Comparison of ENCODE assay signal across 19 mouse cellular contexts in the genomic region with DNA sequence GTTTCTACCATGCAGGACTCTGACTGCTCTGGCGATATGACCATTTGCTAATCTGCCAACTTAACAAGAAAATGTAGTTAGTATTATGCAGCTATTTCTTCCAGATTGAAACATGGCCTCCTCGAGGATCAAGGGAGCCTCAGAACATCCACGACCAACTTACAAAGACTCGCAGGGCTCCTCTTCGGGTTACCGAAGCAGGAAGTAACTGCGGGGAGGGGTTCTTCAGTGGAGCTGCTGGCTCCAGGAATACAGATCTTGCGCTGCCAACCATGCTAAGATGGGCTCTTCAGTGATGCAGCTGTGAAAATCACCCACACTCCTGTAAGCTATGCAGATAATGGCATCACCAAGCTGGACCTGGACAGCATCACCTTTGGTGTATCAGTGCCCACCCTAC.
"Had no signal": no experiment of that assay in that cellular context is flagged by ENCODE, and none has a peak within 500 bp of the region (broad histone marks: within the 10 kb centered on the region; RNA-seq: fewer than 3 reads in every experiment).

No protein-coding gene starts in this region.

- H3K9ac ChIP-seq: limb, embryonic 15.5 days; liver, embryonic 14.5 days; liver, postnatal 0 days; lung, embryonic 14.5 days; neural tube, embryonic 13.5 days had no signal

- H3K36me3 ChIP-seq: neural tube, embryonic 13.5 days had no signal

- H3K27me3 ChIP-seq: limb, embryonic 15.5 days; neural tube, embryonic 13.5 days had no signal

- H3K9me3 ChIP-seq: limb, embryonic 15.5 days; neural tube, embryonic 13.5 days had no signal

- DNase-seq: kidney, adult 2 months; kidney, postnatal 25 days; layer of hippocampus, adult 9-11 months; liver, postnatal 0 days; lung, embryonic 14.5 days; lung, postnatal 10 days; lung, postnatal 36 days; midbrain, embryonic 14.5 days; retina, postnatal 1 day; thymus, postnatal 36 days had no signal

- H3K4me2 ChIP-seq: limb, embryonic 15.5 days; liver, embryonic 11.5 days; lung, embryonic 14.5 days; midbrain, embryonic 11.5 days; neural tube, embryonic 13.5 days had no signal

- H3K27ac ChIP-seq: kidney, postnatal 0 days; layer of hippocampus, adult 2 months; limb, embryonic 15.5 days; liver, embryonic 14.5 days; neural tube, embryonic 13.5 days; stomach, postnatal 0 days had no signal

- ATAC-seq: intestine, postnatal 0 days; liver, postnatal 0 days had no signal

- H3K4me3 ChIP-seq: layer of hippocampus, adult 2 months; limb, embryonic 15.5 days; neural tube, embryonic 13.5 days had no signal
